Mouse (Mus musculus) heart, embryonic 14.5 days (tissue): ENCODE results near the gene Disp2. TPM values are rescaled to one million over a fixed set of nuclear protein-coding genes. Genes with fewer than 3 reads are reported as not detected.
A peak's percentile ranks its signal among the peaks of the same experiment; 100 is the strongest.

ENCODE experiments used
- ATAC-seq: fragments of 200-750 bp; cut with Nextera tagmentation; 2 replicates; pipeline ENCODE4 v1.8.0; 2017; ENCODE audit warnings: low read depth, moderate TSS enrichment; ENCODE audit not compliant: insufficient number of reproducible peaks, insufficient read depth, low FRiP score
- H3K27ac ChIP-seq, 2 experiments: fragments of 200-500 bp in 1 of 2; fragments of 300-500 bp in 1 of 2; sonication (generic) in 1 of 2; replicated peaks in 1 of 2; 2 replicates each; pipeline ENCODE4 v1.5.1; 2012 to 2014; ENCODE audit warnings: low read depth in 2 of 2, low read length in 2 of 2, control low read depth in 1 of 2, mild to moderate bottlenecking in 1 of 2, mixed read lengths in 1 of 2; ENCODE audit not compliant: control insufficient read depth in 1 of 2, insufficient read depth in 1 of 2
- H3K27me3 ChIP-seq: fragments of 300-500 bp; sonication (generic); 2 replicates; pipeline ENCODE4 v1.6.1; 2014; ENCODE audit warnings: mild to moderate bottlenecking, low read length, control low read depth; ENCODE audit not compliant: control insufficient read depth, insufficient read depth
- H3K36me3 ChIP-seq: fragments of 300-500 bp; sonication (generic); 2 replicates; pipeline ENCODE4 v1.6.1; 2014; ENCODE audit warnings: mild to moderate bottlenecking, control low read depth, low read length, mixed read lengths; ENCODE audit not compliant: control insufficient read depth, insufficient read depth
- H3K4me1 ChIP-seq, 2 experiments: fragments of 200-500 bp in 1 of 2; fragments of 300-500 bp in 1 of 2; sonication (generic) in 1 of 2; 2 replicates each; pipeline ENCODE4 v1.6.1; 2012 to 2014; ENCODE audit warnings: low read length in 2 of 2, control low read depth in 1 of 2, mixed read lengths in 1 of 2; ENCODE audit not compliant: control insufficient read depth in 2 of 2, insufficient read depth in 2 of 2
- H3K4me2 ChIP-seq: fragments of 300-500 bp; sonication (generic); 2 replicates; pipeline ENCODE4 v1.6.1; 2014; ENCODE audit warnings: mild to moderate bottlenecking, low read length
- H3K4me3 ChIP-seq, 2 experiments: fragments of 200-500 bp in 1 of 2; fragments of 300-500 bp in 1 of 2; sonication (generic) in 1 of 2; 2 replicates each; pipeline ENCODE4 v1.5.1; 2012 to 2014; ENCODE audit warnings: low read length in 2 of 2, mild to moderate bottlenecking in 2 of 2, control low read depth in 1 of 2, low read depth in 1 of 2, moderate library complexity in 1 of 2; ENCODE audit not compliant: control insufficient read depth in 1 of 2, insufficient read depth in 1 of 2
- H3K9ac ChIP-seq: fragments of 300-500 bp; sonication (generic); 2 replicates; pipeline ENCODE4 v1.6.1; 2014; ENCODE audit warnings: mild to moderate bottlenecking, low read length
- H3K9me3 ChIP-seq: fragments of 300-500 bp; sonication (generic); 2 replicates; pipeline ENCODE4 v1.6.1; 2016; ENCODE audit warnings: low read length, control low read depth; ENCODE audit not compliant: control insufficient read depth
- WGBS: fragments of 180-500 bp; shearing (Covaris S2); extraction: QIAGEN DNeasy Blood & Tissue Kit; methylation state at CpG from one replicate; pipeline ENCODE4 v1.1.7; 2014; 5-methylcytosine and 5-hydroxymethylcytosine counted together
- polyA plus RNA-seq: library from polyadenylated mRNA; unstranded; fragments of >200 nt; fragmentation: Nextera tagmentation; extraction: Ambion mirVana; gene quantifications from 2 replicates; pipeline ENCODE4 v1.2.1, GENCODE M21; 2014

Gene Disp2
- polyA plus RNA-seq, 1 experiment from 2014 or later: 0.27 TPM

- H3K27me3 ChIP-seq: peaks cover 8% of the 10 kb centered on the region
- no peaks in the 10 kb centered on the region for H3K9me3 ChIP-seq
- ATAC-seq: no peak
- H3K27ac ChIP-seq: no peak overlapping the region
- peaks cover 9 to 12% of the 10 kb centered on the region in 2 experiments for H3K4me1 ChIP-seq
- peak overlapping the region; percentile 59 for H3K4me2 ChIP-seq
- no peak overlapping the region; the same call in 1 of the 2 replicates for H3K9ac ChIP-seq
- WGBS: 52% methylated on average over 12 of the region's 12 CpGs
- H3K4me3 ChIP-seq: peak overlapping the region in 1 of 2 experiments; percentile 25; a peak in 2 of 4 replicates
- no peaks in the 10 kb centered on the region for H3K36me3 ChIP-seq
Measured at GRCm38 (mm10) chr2:118790221-118790550, 10.7 kb downstream of the Disp2 start.

GRCm38 (mm10) chr2:118790551-118791525 is 11.3 kb downstream of the Disp2 start:
- peak overlapping the region; percentile 59 for H3K4me2 ChIP-seq
- H3K4me1 ChIP-seq: peaks cover 9 to 12% of the 10 kb centered on the region in 2 experiments
- peak overlapping the region; percentile 25 to 31; a peak in 3 of 4 replicates for H3K4me3 ChIP-seq
- no peak overlapping the region for H3K27ac ChIP-seq
- no peaks in the 10 kb centered on the region for H3K9me3 ChIP-seq
- peak; percentile 51 for ATAC-seq
- H3K9ac ChIP-seq: no peak overlapping the region; the same call in 1 of the 2 replicates
- 19% methylated on average over 44 of the region's 44 CpGs for WGBS
- H3K27me3 ChIP-seq: peaks cover 8% of the 10 kb centered on the region
- no peaks in the 10 kb centered on the region for H3K36me3 ChIP-seq

GRCm38 (mm10) chr2:118791591-118792258 is 12.2 kb downstream of the Disp2 start:
- Histone ChIP-seq H3K9ac (no peak overlapping the region), H3K9me3 (no peaks in the 10 kb centered on the region), H3K4me3 (no peak overlapping the region), H3K4me1 (peaks cover 9 to 12% of the 10 kb centered on the region in 2 experiments), H3K36me3 (no peaks in the 10 kb centered on the region), H3K27ac (no peak overlapping the region), H3K4me2 (no peak overlapping the region), H3K27me3 (peaks cover 8% of the 10 kb centered on the region)
- ATAC-seq: no peak
- WGBS: 91% methylated on average over 26 of the region's 26 CpGs

GRCm38 (mm10) chr2:118792259-118792613 is 12.7 kb downstream of the Disp2 start:
- Histone ChIP-seq H3K4me2 (no peak overlapping the region), H3K4me1 (peaks cover 9 to 12% of the 10 kb centered on the region in 2 experiments), H3K36me3 (no peaks in the 10 kb centered on the region), H3K4me3 (no peak overlapping the region), H3K9ac (no peak overlapping the region), H3K9me3 (no peaks in the 10 kb centered on the region), H3K27me3 (peaks cover 8% of the 10 kb centered on the region), H3K27ac (no peak overlapping the region)
- ATAC-seq: no peak
- 68% methylated on average over 4 of the region's 4 CpGs for WGBS

GRCm38 (mm10) chr2:118793636-118794035 is 14.1 kb downstream of the Disp2 start:
- Histone ChIP-seq H3K4me1 (peaks cover 9 to 12% of the 10 kb centered on the region in 2 experiments), H3K9me3 (no peaks in the 10 kb centered on the region), H3K36me3 (no peaks in the 10 kb centered on the region), H3K4me2 (no peak overlapping the region), H3K4me3 (no peak overlapping the region), H3K27me3 (no peaks in the 10 kb centered on the region; the same call in none of the 2 replicates), H3K9ac (no peak overlapping the region), H3K27ac (no peak overlapping the region)
- ATAC-seq: no peak
- WGBS: 82% methylated on average over 4 of the region's 4 CpGs

- Histone ChIP-seq H3K27ac (no peak overlapping the region), H3K4me2 (no peak overlapping the region), H3K9me3 (no peaks in the 10 kb centered on the region), H3K4me3 (no peak overlapping the region), H3K4me1 (peaks cover 0 to 3% of the 10 kb centered on the region in 2 experiments; a peak in 1 of 4 replicates), H3K36me3 (no peaks in the 10 kb centered on the region), H3K9ac (no peak overlapping the region), H3K27me3 (no peaks in the 10 kb centered on the region)
- 64% methylated on average over 4 of the region's 4 CpGs for WGBS
- no peak for ATAC-seq
Measured at GRCm38 (mm10) chr2:118802542-118803118, 23.1 kb downstream of the Disp2 start.

GRCm38 (mm10) chr2:118804474-118804873 is 25.0 kb downstream of the Disp2 start:
- ATAC-seq: no peak
- Histone ChIP-seq H3K27ac (no peak overlapping the region), H3K9me3 (no peaks in the 10 kb centered on the region), H3K9ac (no peak overlapping the region), H3K4me2 (no peak overlapping the region), H3K36me3 (no peaks in the 10 kb centered on the region), H3K4me3 (no peak overlapping the region), H3K27me3 (no peaks in the 10 kb centered on the region), H3K4me1 (peaks cover 0 to 3% of the 10 kb centered on the region in 2 experiments; a peak in 1 of 4 replicates)
- WGBS: 75% methylated on average over 2 of the region's 2 CpGs
